Mouse (Mus musculus) heart, postnatal 10 days (tissue): ENCODE measurements around the gene Fam206a. TPM values are rescaled to one million over a fixed set of nuclear protein-coding genes. Genes with fewer than 3 reads are reported as not detected.

ENCODE experiments used
- DNase-seq, 2 experiments: peaks; one replicate each; pipeline ENCODE4 v3.0.0; 2021
- intact Hi-C: fragments of 180-260 bp; cut with DNase I; formaldehyde crosslinking; loops from one replicate; pipeline ENCODE4 v1.15.1; 2025
- total RNA-seq, 2 experiments: library from RNA; stranded (reverse); gene quantifications; 2 replicates each; pipeline ENCODE4 v1.2.3; 2021

The Fam206a gene
- total RNA-seq, 2 experiments from 2014 or later = 4.4 to 4.5 TPM

GRCm38 (mm10) chr4:56842501-56842900, 40.4 kb downstream of the Fam206a start:
- intact Hi-C loops = no loop called here
- no peak for DNase-seq

GRCm38 (mm10) chr4:56843963-56844362, 41.8 kb downstream of the Fam206a start:
- no peak for DNase-seq
- intact Hi-C loops = no loop called here

GRCm38 (mm10) chr4:56844911-56845310, 42.8 kb downstream of the Fam206a start:
- DNase-seq = no peak
- intact Hi-C loops = no loop called here

GRCm38 (mm10) chr4:56845896-56846533, 43.9 kb downstream of the Fam206a start:
- intact Hi-C loops = no loop called here

GRCm38 (mm10) chr4:56847400-56847799, 45.3 kb downstream of the Fam206a start:
- intact Hi-C loops = no loop called here
- DNase-seq = no peak

More at GRCm38 (mm10) chr4:56845896-56846533, 43.9 kb downstream of the Fam206a start:
- no peak for DNase-seq

- intact Hi-C loops = no loop called here
- DNase-seq = no peak
These were observed 45.9 kb downstream of the Fam206a start for GRCm38 (mm10) chr4:56848044-56848443.

- intact Hi-C loops = no loop called here
- peak; percentile 20 to 30 for DNase-seq
These were observed 48.6 kb downstream of the Fam206a start for GRCm38 (mm10) chr4:56850724-56851123.

- no peak for DNase-seq
- intact Hi-C loops = no loop called here
These were observed 53.8 kb downstream of the Fam206a start for GRCm38 (mm10) chr4:56855935-56856334.

GRCm38 (mm10) chr4:56856371-56856949, 54.3 kb downstream of the Fam206a start:
- intact Hi-C loops = no loop called here
- DNase-seq = no peak

- no peak for DNase-seq
- intact Hi-C loops = no loop called here
These were observed 56.6 kb downstream of the Fam206a start for GRCm38 (mm10) chr4:56858733-56859132.

Other genes starting within 250 kb of the Fam206a start
- gene Gm26657, start 62.3 kb upstream of the Fam206a start, total RNA-seq = not detected
- not detected for gene Actl7b, start 60.9 kb upstream of the Fam206a start, total RNA-seq
- gene Actl7a, start 58.9 kb upstream of the Fam206a start, total RNA-seq = not detected
- gene Elp1, start within 50 bp of the Fam206a start, total RNA-seq = 10 to 100 TPM; 25.7 to 29.1 TPM
- 10 to 100 TPM; 23.5 to 28.0 TPM for gene Ctnnal1, start 62.8 kb downstream of the Fam206a start, total RNA-seq
- 10 to 100 TPM; 62.1 to 72.7 TPM for gene Tmem245, start 145.1 kb downstream of the Fam206a start, total RNA-seq
- under 1 TPM in 1 of 2 experiments, not detected in 1; 0.05 TPM for gene Frrs1l, start 188.0 kb downstream of the Fam206a start, total RNA-seq